Mouse (Mus musculus) neutrophil, adult 5-6 weeks (primary cell): ENCODE measurements around the gene Tmem184b. TPM values are rescaled to one million over a fixed set of nuclear protein-coding genes. Genes with fewer than 3 reads are reported as not detected.

Experiments
- ATAC-seq: fragments of 151-379, 151-347 bp; 2 replicates; pipeline ENCODE4 v1.8.0; 2017; ENCODE audit warnings: mild to moderate bottlenecking, moderate TSS enrichment; ENCODE audit not compliant: insufficient number of reproducible peaks, poor library complexity, low FRiP score, severe bottlenecking; ENCODE audit errors: extremely low read depth
- total RNA-seq: library from RNA; stranded (forward); fragments of 200-1000 nt; gene quantifications from 2 replicates; pipeline ENCODE4 v1.2.3, GENCODE M21; 2017

The Tmem184b gene
- total RNA-seq, 1 experiment from 2014 or later, result 29.3 TPM

DNA sequence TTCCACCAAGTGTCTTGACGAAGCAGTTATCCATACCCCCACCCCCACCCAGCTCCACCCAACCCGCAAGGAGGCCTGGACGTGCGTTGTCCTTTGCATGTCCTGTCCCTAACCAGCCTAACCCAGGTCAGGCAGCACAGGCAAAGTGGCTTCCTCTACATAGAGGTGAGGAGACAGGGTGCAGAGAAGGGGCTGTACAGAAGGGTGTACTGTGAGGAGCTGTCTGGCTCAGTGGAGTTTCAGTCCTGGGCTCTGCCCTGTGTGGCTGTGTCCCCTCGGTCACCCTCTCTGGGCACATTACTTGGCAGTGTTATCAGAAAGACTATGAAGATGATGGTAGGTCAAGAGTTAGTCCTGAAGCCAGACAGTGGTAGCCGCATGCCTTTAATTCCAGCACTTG, 50.9 kb downstream of the Tmem184b start:
- no peak for ATAC-seq

DNA sequence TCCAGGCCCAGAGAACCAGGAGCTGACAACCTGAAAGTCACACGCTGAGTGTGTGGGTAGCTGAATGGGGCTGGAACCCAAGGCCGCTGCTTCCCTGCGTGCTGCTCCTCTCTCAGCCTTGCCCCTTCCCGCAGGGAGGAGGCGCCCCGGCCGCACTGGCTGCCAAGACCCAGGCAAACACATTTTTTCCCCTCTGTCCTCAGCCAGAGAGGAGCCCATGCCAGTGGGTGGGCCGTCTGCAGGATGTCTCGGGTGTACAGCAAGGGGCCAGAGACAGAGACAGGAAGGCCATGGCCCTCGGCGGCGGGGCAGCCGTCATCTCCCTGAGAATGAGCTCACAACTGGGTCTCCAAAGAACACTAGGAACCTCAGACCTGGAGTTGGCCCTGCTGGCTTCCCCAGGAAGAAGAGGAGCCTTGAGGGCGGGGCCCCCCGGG, 52.0 kb downstream of the Tmem184b start:
- no peak for ATAC-seq

DNA sequence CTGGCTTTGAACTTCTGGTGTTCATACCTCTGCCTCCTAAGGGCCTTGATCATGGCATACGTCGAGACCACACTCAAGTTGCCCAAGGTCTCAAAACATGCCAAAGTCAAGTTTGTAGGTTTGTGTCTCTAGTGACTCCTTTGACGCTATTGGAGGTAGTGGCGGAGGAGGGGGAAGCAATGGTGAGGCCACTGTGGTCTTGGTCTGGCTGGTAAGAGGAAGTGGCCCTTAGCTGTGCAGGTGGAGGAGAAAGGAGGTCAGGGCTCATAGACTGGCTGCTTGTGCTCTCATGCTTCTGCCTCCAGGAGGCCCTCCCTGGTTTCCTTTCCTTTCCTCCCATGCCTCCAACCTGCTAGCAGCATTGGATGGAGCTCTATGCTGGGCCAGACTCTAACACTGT, 52.5 kb downstream of the Tmem184b start:
- peak; percentile 40; the same call in 1 of the 2 replicates for ATAC-seq

DNA sequence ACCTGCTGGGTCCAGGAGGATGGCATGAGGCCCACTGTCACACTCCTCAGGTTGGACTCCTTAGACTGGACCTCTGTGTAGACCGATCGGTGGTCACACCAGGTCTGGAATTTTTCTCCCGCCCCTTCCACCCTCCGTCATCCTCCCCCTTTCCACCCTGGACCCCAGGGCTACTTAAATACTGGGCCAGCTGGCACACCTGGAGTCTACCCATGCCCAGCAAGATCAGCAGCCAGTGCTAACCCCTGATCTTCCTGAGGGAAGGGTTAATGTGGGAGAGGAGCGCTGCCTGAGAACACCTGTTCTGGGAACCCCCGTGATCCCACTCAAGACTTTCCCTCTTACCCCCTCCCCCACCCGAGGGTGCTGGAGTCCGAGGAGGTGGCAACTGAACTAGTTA, 54.7 kb downstream of the Tmem184b start:
- ATAC-seq, result no peak

DNA sequence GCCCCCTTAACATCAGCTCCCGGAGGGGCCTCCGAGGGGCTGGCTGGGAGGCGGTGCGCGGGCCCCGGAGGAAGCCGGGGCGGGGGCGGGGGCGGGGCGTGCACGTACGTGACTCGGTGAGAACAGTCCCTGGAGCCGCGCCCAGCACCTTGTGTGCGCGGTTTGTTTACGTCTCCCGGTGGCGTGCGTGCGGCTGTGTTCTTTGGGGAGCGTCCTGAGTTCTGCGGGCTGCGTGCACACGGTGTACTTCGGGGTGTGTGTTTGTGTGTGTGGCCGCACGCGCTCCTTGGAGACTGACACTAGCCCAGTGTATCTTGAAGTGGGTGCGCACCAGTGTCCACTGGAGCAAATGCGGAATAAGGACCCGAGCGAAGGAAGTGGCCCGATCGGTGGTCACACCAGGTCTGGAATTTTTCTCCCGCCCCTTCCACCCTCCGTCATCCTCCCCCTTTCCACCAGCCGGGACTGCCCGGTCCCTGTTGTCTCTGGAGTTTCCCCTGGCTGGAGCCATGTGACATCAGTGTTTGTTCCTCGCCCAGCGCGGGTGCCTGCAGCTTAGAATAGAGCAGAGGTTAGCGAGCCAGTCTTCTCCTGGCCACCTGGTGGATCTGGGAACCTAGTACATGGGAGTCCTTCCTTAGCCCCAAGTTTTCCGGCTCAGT, 55.4 kb downstream of the Tmem184b start:
- peak; percentile 60 for ATAC-seq

DNA sequence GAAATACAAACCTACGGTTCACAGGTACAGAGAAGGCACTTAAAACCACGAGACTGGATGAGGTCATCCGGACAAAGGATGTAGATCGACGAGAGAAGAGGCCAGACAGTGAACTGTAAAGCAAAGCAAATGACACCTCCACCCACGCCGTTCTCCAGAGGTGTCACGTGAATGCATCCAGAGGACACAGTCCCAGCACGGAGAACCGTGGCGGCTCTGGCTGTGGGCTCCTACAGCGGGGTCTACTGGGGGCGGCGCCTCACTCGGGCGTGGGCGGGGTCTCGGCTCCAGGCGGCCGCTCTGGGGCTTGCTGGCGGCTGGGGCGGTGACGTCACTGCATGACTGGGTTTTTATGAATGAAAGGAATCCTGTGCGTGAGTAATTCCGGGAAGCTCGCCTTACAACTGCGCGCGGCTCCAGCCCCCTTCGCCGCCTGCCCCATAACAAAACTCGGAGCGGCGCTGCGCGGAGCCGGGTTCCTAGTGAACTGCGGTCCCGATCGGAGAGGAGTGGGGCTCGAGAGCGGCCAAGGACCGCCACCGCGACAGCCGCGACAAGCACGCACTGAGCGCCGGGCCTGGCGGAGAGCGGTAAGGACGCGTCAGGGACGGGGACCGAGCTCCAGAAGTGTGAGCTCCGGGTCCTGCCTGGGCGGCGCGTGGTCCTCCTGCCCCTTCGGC, 56.1 kb downstream of the Tmem184b start:
- peak; percentile 43 for ATAC-seq

DNA sequence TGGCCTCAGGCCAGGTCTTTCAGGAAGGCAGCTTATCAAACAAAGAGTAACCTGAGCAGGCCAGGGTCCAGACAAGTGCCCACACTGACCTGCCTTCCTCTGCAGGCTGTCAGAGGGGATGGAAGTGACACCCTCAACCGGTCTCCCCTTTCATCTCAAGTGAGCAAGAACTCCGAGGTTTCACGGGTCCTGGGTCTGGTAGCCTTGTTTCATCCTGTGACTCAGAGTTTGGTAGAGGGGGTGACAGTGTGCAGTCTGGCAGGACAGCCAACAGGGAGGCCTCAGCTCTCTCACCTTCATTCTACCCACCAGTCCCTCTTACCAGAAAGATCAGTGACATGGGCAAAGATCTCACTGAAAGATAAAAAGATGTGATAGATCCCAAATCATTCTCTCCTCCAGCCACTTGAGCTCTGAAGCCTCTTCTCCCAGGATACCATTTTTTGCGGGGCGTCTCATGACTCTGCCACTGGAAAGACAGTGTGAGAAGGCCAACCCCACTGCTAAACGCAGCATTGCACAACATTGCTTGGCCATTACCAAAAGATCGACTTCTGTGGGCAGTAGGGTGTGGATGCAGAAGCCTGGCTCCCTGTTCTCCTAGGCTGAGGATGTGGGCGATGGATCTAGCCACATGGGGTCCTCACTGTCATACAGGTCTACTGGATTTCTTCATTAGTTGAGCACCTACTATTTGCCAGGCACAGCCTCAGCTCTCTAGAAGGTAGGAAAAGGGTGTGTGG, 57.1 kb downstream of the Tmem184b start, which contains the start of gene Maff:
Maff (plus strand) TSS at position 571 of the 743 bp plus-strand sequence.
- no peak for ATAC-seq

DNA sequence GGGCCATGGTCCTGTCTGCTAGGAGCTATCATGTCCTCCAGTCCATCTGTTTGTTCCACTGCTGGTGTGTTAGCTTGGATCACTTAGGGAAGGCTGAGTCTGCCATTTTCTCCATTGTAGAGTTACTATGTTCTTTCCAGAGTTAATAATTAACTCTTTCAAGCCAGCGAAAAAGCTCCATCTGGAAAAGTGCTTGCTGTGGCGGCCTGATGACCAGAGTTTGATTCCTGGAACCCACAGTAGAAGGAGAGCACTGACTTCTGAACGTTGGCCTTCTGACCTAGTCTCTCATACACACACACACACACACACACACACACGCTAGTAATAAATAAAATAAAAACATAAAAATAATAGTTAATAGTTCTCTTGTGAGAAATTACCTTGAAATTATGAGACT, 58.7 kb downstream of the Tmem184b start:
- ATAC-seq, result no peak

DNA sequence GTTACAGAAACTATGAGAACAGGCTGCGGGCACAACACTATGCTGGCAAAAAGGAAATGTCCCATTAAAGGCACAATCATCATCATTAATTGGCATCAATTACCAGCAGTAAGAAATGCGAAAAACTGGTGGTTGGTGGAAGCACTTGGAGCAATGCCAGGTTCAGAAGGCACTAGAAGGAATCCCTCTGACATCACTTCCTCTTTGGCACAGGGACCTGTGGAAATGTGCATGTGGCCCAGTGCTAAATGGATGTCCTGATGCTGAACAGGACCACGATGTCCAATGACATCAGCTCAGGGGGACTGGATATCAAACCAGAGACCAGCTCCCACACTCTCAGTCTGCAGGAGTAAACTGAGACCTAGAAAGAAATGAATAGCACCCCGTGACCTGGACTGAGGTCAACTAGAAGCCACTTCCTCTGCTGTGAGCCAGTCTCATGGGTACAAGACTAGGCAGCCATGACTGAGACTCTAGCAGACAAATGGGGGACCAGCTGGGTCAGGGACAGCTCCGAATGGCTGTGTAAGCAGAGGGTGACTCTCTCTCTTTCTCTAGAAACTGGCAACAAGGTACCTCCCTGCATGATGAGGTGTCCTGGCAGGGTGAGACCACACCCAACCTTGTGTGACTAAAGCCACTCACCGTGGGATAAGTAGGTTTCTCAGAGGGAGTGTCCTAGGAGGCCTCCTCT, 60.6 kb downstream of the Tmem184b start:
- ATAC-seq, result no peak

DNA sequence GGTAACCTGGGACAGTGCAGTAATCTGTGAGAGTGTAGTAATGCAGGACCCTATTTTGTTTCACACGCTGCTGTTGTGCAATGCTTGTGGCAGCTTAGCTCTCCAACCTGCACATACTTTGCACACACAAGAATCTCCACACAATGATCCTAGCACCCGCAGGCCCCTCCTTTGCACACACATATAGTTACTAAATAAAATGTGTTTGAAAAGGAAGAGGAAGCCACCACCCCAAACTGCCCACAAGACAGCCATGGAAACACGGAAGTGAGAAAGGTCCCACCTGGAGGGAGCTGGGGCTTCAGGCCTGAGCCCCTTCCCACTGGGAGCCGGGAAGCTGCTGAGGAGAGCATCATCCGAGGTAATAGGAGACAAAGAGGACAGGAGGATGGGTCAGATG, 64.4 kb downstream of the Tmem184b start:
- ATAC-seq, result no peak

DNA sequence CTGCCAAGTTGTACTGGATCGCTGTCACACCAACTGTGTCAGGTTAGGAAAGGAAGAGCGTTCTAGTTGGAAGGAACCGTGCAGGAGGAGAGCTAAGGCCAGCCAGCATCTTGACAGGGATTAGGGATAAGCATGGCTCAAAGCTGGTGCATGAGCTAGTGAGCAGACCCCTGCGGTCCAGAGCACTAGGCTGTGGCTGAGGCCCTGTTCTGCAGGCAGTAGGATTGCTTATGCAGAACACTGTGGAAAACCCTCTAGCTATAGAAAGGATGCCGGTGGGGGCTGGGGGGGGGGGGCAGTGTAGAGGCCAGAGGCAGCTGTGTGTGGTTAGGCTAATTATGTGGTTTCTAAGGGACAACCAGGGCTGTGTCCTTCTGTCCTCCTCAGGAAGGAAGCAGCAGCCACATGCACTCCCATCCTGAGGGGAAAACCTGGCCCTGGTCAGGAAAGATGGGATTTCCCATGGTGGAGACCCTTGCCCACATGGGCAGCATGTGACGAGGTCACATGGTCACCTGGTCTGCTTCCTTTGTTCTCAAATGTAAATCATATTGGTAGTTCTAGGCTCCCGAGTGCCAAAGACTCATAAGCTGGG, 68.2 kb downstream of the Tmem184b start:
- no peak for ATAC-seq

DNA sequence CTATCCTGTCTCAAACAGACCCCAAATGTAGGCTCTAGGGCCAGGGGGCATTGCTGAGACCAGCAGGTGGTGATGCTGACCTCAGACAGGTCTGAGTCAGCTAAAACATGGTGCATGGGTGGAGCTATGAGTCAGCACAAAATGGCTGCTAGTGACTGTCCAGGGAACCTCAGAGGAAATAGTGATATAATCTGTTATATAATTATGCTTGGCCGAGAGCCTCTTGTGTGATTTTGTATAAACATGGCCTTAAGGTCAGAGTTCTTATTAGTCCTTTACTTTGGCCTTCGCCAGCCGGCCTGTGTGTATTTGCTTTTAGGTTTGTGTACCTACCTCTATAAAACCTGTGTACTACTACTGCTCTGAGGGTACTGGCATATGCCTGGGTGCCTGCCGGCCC, 70.0 kb downstream of the Tmem184b start:
- ATAC-seq, result no peak

DNA sequence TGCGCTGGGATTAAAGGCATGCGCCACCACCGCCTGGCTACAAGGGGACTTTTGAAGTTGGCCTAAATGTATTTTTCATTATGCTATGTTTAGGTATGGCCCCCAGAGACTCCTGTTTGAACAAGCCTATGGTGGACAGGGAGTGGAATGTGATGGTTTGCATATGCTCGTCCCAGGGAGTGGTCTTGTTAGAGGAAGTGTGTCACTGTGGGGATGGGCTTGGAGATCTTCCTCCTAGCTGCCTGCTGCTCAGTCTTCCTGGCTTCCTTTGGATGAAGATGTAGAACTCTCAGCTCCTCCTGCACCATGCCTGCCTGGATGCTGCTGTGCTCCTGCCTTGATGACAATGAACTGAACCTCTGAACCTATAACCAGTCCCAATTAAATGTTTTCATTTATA, 72.8 kb downstream of the Tmem184b start:
- no peak for ATAC-seq

DNA sequence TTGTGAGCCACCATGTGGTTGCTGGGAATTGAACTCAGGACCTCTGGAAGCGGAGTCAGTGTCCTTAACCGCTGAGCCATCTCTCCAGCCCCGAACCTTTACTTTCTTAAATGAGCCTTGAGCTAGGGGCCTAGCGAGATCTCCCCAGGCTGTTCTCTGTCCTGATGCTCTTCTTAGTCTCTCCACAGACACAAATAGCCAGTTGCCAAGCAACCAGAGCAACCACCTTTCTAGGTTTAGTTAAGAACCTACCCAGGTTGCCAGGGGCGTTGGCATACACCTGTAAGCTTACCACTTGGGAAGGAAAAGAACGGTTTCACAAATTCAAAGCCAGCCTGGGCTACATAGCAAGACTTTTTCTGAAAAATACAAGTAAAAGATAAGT, 73.4 kb downstream of the Tmem184b start:
- ATAC-seq, result no peak

DNA sequence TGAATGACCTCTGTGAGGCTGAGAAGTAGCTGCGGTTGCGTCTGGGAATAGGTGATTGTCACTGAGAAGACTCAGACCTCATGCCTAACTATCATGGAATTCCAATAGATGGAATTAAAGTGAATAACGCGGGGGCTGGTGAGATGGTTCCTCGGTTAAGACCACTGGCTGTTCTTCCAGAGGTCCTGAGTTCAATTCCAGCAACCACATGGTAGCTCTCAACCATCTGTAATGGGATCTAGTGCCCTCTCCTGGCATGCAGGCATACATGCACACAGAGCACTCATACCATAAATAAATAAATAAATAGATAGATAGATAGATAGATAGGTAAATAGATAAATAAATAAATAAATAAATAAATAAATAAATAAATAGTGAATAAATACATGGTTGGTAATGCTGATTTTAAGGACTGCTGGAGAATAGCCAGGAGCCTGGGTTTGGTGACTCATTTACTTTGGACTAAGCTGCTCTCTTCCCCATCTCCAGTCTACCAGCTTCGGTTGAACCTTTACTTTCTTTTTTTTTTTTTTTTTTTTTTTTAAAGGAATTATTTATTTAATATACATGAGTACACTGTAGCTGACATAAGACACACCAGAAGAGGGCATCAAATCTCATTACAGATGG, 73.9 kb downstream of the Tmem184b start:
- no peak for ATAC-seq

DNA sequence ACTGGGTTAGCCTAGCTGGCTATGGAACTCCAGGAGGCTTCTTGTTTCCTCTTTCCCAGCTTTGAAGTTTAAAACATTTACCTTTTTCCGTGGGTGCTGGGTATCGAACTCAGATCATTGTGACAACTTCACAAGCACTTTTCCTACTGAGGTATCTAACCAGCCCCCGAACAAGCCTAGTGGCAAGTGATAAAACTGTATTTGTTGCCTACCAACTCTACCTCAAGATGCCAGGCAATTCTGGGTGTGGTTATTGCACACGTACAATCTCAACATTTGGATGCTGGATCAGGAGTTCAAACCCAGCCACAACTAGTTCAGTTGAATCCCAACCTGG, 74.5 kb downstream of the Tmem184b start:
- ATAC-seq, result no peak

DNA sequence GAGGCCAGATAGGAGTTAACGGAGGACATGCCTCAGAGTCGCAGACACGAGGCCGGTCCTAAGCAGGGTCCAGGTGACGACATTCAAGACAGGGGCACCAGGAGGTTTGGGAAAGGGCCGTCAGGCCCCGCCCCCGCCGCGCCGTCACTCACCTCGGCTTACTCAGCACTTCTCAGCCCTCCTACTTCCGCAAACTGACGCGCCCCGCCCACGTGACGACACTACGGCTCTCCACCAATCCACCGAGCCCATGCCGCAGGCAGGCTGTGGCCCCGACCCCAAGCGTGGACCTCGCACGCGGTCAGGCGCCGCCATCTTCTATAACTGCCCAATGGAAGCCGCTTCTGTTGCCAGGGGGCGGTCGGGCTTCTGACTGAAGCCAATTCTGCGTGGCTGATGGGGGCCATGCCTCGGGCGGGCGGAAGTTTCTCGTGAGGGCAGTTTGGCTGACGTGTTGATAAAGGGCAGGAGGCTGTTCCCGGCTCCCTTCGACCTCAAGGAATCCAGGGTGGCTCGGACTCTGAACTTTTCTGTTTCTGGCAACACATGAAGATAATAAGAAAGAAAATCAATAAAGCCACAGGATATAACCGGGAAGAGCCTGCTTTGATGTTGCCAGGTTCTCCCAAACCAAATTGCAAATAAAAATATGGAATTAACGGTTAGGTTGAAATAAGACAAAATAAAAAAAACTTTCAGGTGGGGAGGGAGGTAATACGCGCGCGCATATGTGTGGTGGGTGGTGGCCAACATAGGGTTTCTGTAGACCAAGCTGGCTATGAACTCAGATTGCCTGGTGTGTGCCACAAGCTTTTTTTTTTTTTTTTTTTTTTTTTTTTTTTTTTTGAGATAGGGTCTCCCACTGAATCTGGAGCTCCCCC, 75.1 kb downstream of the Tmem184b start, which contains the start of gene Pla2g6:
Pla2g6 (minus strand) TSS at position 333 of the 881 bp plus-strand sequence.
- peak; percentile 95 for ATAC-seq
